Mouse (Mus musculus) lung, postnatal 4 days (tissue): Measurements from ENCODE around the gene Spata2.

Experiments used
- DNase-seq, 2 experiments: peaks; one replicate each; pipeline ENCODE4 v3.0.0; 2021

Gene Spata2

GRCm38 (mm10) chr2:167492713-167493636 lies at the start of gene Spata2:
Gene Spata2, minus strand, starts transcription at chr2:167492887.
- DNase-seq, result peak; percentile 93 to 94

DNA sequence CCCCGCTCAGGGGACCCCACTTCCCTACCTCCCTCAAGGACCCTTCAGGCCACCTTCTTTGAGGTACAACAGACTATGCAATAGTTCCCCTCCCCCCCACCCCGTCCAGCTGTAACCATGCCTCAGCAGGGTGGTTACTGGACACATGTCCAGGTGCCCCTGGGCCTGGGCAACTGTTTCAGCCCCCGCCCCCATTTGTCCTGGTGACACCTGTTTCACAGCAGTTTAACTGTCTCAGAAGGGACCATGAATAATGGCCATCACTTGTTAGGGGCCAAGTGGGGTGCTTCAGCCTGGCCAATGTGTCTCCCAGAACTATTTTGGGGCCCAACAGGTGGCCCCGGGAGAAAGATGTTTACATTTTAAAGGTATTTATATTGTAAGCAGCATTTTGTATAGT lies 49.7 kb upstream of the Spata2 start:
- no peak for DNase-seq

DNA sequence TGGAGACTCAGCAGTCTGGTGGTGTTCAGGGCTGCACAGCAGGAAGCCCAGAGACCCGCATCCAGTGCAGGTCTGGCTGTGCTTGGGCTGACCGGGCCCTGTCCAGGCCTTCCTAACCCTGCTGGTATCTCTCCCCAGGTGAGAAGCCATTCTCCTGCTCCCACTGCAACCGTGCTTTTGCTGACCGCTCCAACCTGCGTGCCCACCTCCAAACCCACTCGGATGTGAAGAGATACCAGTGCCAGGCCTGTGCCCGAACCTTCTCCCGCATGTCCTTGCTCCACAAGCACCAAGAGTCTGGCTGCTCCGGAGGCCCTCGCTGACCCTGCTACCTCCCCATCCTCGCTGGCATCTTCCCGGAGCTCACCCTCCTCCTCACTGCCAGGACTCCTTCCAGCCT lies 49.1 kb upstream of the Spata2 start:
- peak in 1 of 2 experiments; percentile 25 for DNase-seq

- DNase-seq, result no peak
Observed at GRCm38 (mm10) chr2:167541324-167541723, 48.6 kb upstream of the Spata2 start.

- DNase-seq, result peak; percentile 27 to 43
Observed at GRCm38 (mm10) chr2:167540477-167541110, 47.9 kb upstream of the Spata2 start.

GRCm38 (mm10) chr2:167539536-167540476 lies 47.1 kb upstream of the Spata2 start:
- DNase-seq, result no peak

DNA sequence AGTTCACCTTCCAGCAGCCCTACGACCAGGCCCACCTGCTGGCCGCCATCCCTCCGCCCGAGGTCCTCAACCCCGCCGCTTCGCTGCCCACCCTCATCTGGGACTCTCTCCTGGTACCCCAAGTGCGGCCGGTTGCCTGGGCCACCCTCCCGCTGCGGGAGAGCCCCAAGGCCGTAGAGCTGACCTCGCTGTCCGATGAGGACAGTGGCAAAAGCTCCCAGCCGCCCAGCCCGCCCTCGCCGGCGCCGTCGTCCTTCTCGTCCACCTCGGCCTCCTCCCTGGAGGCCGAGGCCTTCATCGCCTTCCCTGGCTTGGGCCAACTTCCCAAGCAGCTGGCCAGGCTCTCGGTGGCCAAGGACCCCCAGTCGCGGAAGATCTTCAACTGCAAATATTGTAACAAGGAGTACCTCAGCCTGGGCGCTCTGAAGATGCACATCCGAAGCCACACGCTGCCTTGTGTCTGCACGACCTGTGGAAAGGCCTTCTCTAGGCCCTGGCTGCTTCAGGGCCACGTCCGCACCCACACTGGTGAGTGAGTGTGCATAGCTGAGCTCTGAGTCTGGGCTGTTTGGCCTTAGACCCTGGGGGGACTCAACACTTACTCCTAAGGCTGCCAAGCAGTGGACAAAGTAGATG lies 46.1 kb upstream of the Spata2 start:
- peak; percentile 28 to 55 for DNase-seq

GRCm38 (mm10) chr2:167537476-167538297 lies 45.0 kb upstream of the Spata2 start, which contains the start of gene Snai1:
Gene Snai1, plus strand, starts transcription at chr2:167538195.
- DNase-seq, result peak; percentile 95 to 98

DNA sequence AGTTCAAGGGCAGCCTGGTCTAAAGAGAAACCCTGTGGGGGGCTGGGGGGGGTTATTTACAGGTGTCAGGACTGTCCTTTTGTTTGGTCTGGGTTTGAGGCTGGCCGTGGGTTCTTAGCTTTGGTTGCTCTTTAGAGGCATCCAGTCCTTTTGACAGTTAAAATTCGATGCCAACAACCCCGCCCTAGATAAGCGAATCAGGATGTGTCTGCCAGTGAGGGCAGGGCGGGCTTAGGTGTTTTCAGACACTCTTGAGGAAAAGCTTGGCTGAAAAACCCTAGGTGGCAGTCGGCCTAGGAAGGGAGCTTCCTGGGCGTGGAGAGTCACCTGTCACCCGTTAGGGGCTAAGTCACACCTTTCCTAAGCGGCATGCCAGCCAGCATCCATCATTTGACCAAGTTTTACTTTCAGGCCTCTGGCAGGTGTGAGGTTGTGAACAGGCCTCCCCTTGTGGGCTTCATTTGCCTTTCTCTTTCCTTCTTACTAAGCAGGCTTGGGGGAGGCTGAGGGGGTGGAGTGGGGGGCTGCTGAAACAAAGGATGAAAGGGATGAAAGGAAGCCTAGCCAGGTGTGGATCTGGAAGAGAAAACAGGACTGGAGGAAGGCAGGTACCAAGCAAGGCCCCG lies 43.7 kb upstream of the Spata2 start:
- no peak for DNase-seq

GRCm38 (mm10) chr2:167533880-167534279 lies 41.2 kb upstream of the Spata2 start:
- DNase-seq, result no peak

- peak; percentile 43 to 66 for DNase-seq
Observed at GRCm38 (mm10) chr2:167532131-167532530, 39.4 kb upstream of the Spata2 start.

- no peak for DNase-seq
Observed at GRCm38 (mm10) chr2:167530536-167530935, 37.8 kb upstream of the Spata2 start.

GRCm38 (mm10) chr2:167529935-167530513 lies 37.3 kb upstream of the Spata2 start:
- DNase-seq, result no peak

- peak; percentile 28 to 36 for DNase-seq
Observed at GRCm38 (mm10) chr2:167528278-167528677, 35.6 kb upstream of the Spata2 start.

DNA sequence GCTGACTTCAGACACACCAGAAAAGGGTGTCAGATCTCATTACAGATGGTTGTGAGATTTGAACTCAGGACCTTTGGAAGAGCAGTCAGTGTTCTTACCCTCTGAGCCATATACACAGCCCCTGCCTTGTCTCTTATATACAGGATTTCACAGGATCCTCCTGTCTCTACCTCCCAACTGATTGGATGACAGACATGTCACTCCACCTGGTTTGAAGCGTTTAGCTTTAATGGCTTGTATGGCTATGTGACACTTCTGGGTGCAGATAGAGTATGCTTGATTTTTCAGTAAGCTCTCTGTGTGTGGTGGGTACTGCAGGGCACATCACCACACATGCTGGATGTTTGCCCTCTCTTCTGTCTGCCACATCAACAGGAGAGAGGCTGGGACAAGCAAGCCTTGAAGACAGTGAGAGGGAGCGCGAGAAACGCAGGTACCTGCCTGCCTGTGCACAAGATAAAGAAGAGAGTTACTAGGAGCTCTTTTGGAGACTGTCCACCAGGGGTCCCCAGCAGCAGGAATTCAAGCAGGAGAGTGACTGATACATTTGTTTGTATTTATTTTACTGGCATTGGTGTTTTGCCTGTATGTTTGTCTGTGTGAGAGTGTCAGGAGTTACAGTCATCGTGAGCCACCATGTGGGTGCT lies 27.0 kb upstream of the Spata2 start:
- no peak for DNase-seq

DNA sequence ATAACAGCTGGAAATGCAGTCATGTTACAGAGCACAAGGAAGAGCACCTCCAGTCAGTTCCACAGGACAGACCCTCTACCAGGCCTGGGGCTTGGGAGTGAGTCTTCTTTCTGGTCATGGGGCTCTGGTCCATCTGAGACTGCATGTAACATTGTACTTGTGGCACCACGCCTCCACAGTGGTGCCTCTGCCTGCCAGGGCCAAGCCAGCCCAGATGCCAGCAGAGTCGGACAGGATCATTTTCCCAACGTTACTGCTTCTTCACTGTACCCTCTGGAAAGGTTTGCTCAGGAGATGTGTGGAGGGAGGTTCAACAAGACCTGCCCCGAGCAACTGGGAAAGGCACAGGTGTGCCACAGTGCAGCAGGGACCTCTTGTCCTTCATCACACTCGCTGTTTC lies 23.0 kb upstream of the Spata2 start:
- no peak for DNase-seq

DNA sequence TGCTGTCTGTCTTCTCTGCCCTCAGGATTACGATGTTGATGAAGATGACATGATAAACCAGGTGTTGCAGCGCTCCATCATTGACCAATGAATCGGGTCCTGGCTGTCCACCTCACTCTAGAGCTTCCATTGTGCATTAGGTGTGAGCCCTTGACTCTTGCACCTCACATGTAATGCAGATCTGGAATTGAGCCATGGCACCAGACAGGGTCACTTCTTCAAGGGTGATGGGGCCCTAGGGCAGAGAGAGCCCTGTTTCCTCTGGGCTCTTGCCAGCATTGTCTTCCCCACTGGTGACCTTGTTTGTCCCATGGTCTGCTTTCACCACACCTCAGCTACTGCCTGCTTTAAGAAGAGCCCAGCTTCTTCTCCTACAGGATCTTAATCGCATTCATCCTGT lies 22.0 kb upstream of the Spata2 start:
- no peak for DNase-seq

- DNase-seq, result no peak
Observed at GRCm38 (mm10) chr2:167512970-167513369, 20.3 kb upstream of the Spata2 start.

GRCm38 (mm10) chr2:167512365-167512764 lies 19.7 kb upstream of the Spata2 start:
- DNase-seq, result no peak

- no peak for DNase-seq
Observed at GRCm38 (mm10) chr2:167510485-167510884, 17.8 kb upstream of the Spata2 start.
